Mouse (Mus musculus) limb, embryonic 12.5 days (tissue): ENCODE results near the gene Plxnb1. TPM values are rescaled to one million over a fixed set of nuclear protein-coding genes. Genes with fewer than 3 reads are reported as not detected.

Experiments
- ATAC-seq: fragments of 200-750 bp; cut with Nextera tagmentation; 2 replicates; pipeline ENCODE4 v1.8.0; 2017; ENCODE audit warnings: low read depth, moderate TSS enrichment; ENCODE audit not compliant: insufficient number of reproducible peaks, insufficient read depth, low FRiP score, low TSS enrichment
- H3K27ac ChIP-seq: fragments of 300-500 bp; sonication (generic); 2 replicates; pipeline ENCODE4 v1.5.1; 2016; ENCODE audit warnings: mild to moderate bottlenecking, moderate library complexity
- H3K27me3 ChIP-seq: fragments of 300-500 bp; sonication (generic); 2 replicates; pipeline ENCODE4 v1.6.1; 2016; ENCODE audit warnings: mild to moderate bottlenecking, moderate library complexity
- H3K36me3 ChIP-seq: fragments of 300-500 bp; sonication (generic); 2 replicates; pipeline ENCODE4 v1.6.1; 2016; ENCODE audit warnings: mild to moderate bottlenecking, moderate library complexity
- H3K4me1 ChIP-seq: fragments of 300-500 bp; sonication (generic); replicated peaks from 2 replicates; pipeline ENCODE4 v1.6.1; 2016
- H3K4me2 ChIP-seq: fragments of 300-500 bp; sonication (generic); 2 replicates; pipeline ENCODE4 v1.6.1; 2016; ENCODE audit warnings: mild to moderate bottlenecking, moderate library complexity
- H3K4me3 ChIP-seq: fragments of 300-500 bp; sonication (generic); replicated peaks from 2 replicates; pipeline ENCODE4 v1.5.1; 2016; ENCODE audit warnings: mild to moderate bottlenecking
- H3K9ac ChIP-seq: fragments of 300-500 bp; sonication (generic); replicated peaks from 2 replicates; pipeline ENCODE4 v1.6.1; 2016; ENCODE audit warnings: mild to moderate bottlenecking, moderate library complexity
- H3K9me3 ChIP-seq: fragments of 300-500 bp; sonication (generic); 2 replicates; pipeline ENCODE4 v1.6.1; 2016; ENCODE audit warnings: mild to moderate bottlenecking, moderate library complexity
- WGBS: fragments of 180-500 bp; shearing (Covaris S2); methylation state at CpG from one replicate; pipeline ENCODE4 v1.1.7; 2016; 5-methylcytosine and 5-hydroxymethylcytosine counted together
- polyA plus RNA-seq: library from polyadenylated mRNA; unstranded; fragments of >200 nt; fragmentation: Nextera tagmentation; extraction: Ambion mirVana; gene quantifications from 2 replicates; pipeline ENCODE4 v1.2.1, GENCODE M21; 2016

The Plxnb1 gene
- 22.2 and 25.7 TPM in 2 replicates for polyA plus RNA-seq

DNA sequence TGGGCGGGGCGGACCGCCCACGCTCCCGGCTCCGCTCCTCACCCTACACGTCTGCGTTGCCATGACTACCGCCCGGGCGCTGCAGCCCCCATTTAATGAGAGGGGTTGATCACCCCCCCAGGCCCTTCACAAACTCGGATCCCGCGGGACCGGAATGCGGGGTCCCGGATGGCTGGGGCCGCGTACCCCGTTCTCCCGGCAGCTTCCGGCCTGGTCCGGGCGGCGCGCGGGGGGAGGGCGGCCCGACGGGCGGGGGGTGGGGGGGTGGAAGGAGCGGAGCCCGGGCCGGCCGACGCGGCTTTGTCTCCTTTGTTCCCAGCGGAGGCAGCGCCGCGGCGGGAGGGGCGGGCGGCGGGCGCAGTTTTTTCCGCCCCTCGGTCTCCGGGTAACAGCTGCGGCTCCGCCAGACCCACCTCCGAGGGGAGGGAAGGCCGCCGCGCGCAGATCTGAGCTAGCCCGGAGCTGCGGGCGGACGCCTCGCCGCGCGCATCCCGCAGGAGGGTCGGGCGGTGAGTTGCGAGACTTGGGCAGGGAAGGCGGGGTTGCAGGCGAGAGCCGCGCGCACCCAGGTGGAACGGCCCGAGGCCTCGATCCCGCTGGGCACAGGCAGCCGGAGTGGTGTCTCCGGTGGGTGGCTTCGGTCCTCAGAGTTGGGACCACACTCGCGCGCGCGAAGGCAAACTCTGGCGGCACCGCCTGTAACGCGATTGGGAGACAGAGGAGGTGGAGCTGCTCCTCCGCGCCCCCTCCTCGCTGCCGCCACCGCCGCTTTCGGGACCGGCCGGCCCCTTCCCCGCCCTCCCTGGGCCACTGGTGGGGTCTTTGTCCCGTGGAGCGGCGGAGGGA is at the start of gene Plxnb1:
Gene Plxnb1, plus strand, starts transcription at position 253 of the 846 bp plus-strand sequence.
- Histone ChIP-seq H3K9ac (peak within 1 kb of the TSS; percentile 97), H3K4me1 (peaks cover 50% of the 10 kb centered on the region), H3K27me3 (no peaks in the 10 kb centered on the region), H3K27ac (peak within 1 kb of the TSS; percentile 100), H3K4me3 (peak within 1 kb of the TSS; percentile 77), H3K9me3 (no peaks in the 10 kb centered on the region), H3K4me2 (peak within 1 kb of the TSS; percentile 93), H3K36me3 (peaks cover 41% of the 10 kb centered on the region)
- WGBS, result under 1% methylated on average over 84 of the region's 102 CpGs
- ATAC-seq, result peak; percentile 40

GRCm38 (mm10) chr9:109046306-109046705 is 48.9 kb upstream of the Plxnb1 start:
- Histone ChIP-seq H3K27me3 (no peaks in the 10 kb centered on the region), H3K4me3 (no peak overlapping the region), H3K27ac (no peak overlapping the region), H3K9me3 (no peaks in the 10 kb centered on the region), H3K36me3 (peaks cover 28% of the 10 kb centered on the region), H3K4me1 (0 out of 2 replicates have a peak, but pooled peaks cover under 1% of the 10 kb centered on the region), H3K4me2 (no peak overlapping the region), H3K9ac (no peak overlapping the region)
- ATAC-seq, result no peak
- 44% methylated on average over 5 of the region's 5 CpGs for WGBS

DNA sequence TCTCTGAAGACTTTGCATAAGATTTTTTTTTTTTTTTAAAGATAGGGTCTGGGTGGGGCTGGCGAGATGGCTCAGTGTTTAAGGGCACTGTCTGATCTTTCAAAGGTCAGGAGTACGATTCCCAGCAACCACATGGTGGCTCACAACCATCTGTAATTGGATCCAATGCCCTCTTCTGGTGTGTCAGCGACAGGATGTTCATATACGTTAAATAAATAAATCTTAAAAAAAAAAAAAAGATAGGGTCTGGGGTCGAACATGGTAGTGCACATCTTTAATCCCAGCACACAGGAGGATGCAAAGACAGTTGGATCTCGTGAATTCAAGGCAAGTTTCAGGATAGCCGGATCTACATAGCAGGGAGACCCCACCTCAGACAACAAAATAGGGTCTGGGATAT is 45.9 kb upstream of the Plxnb1 start:
- Histone ChIP-seq H3K9ac (no peak overlapping the region), H3K9me3 (no peaks in the 10 kb centered on the region), H3K36me3 (peaks cover 46% of the 10 kb centered on the region), H3K4me1 (peaks cover under 1% of the 10 kb centered on the region), H3K27ac (no peak overlapping the region), H3K4me2 (no peak overlapping the region), H3K27me3 (no peaks in the 10 kb centered on the region), H3K4me3 (no peak overlapping the region)
- no peak for ATAC-seq
- WGBS, result 85% methylated on average over 7 of the region's 7 CpGs

GRCm38 (mm10) chr9:109049996-109050673 is 45.1 kb upstream of the Plxnb1 start:
- 82% methylated on average over 9 of the region's 9 CpGs for WGBS
- peaks cover 43% of the 10 kb centered on the region for H3K36me3 ChIP-seq
- H3K9ac ChIP-seq, result no peak overlapping the region
- H3K4me1 ChIP-seq, result peaks cover 6% of the 10 kb centered on the region
- no peak overlapping the region for H3K4me3 ChIP-seq
- H3K27me3 ChIP-seq, result no peaks in the 10 kb centered on the region
- no peak for ATAC-seq
- no peak overlapping the region for H3K27ac ChIP-seq
- no peak overlapping the region for H3K4me2 ChIP-seq
- no peaks in the 10 kb centered on the region for H3K9me3 ChIP-seq

- Histone ChIP-seq H3K36me3 (peaks cover 46% of the 10 kb centered on the region), H3K4me1 (peaks cover 9% of the 10 kb centered on the region), H3K9ac (no peak overlapping the region), H3K27me3 (no peaks in the 10 kb centered on the region), H3K4me2 (no peak overlapping the region), H3K4me3 (no peak overlapping the region), H3K9me3 (no peaks in the 10 kb centered on the region), H3K27ac (no peak overlapping the region)
- 78% methylated on average over 3 of the region's 3 CpGs for WGBS
- no peak for ATAC-seq
These were observed 44.6 kb upstream of the Plxnb1 start for GRCm38 (mm10) chr9:109050674-109050997.

DNA sequence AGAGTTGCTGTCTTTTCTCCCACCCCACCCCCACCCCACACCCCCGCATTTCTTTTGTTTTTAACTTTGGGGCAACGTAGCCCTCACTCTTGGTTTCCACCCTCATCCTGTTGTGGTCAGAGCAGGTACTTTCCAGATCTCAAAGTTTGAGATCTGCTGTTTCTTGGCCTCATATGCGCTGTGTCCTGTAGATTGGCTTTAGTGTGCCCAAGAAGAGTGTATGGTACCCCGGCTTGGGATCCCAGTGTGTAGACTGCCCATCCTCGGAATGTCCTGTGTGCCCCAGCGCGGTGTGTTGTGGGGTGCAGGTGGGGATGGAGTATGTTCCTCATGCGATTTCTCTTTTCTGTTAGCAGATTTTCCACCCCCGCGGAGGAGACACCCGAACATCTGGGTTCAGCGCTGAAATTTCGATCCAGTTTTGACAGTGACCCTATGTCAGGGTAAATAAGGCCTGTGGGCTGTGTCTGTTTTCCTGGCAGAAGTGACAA is 44.1 kb upstream of the Plxnb1 start:
- 91% methylated on average over 13 of the region's 13 CpGs for WGBS
- Histone ChIP-seq H3K4me1 (peaks cover 9% of the 10 kb centered on the region), H3K27me3 (no peaks in the 10 kb centered on the region), H3K9ac (no peak overlapping the region), H3K27ac (no peak overlapping the region), H3K36me3 (peaks cover 50% of the 10 kb centered on the region), H3K4me3 (no peak overlapping the region), H3K9me3 (no peaks in the 10 kb centered on the region), H3K4me2 (no peak overlapping the region)
- no peak for ATAC-seq

- no peak overlapping the region for H3K4me3 ChIP-seq
- H3K4me1 ChIP-seq, result peaks cover 9% of the 10 kb centered on the region
- no peak overlapping the region for H3K27ac ChIP-seq
- ATAC-seq, result no peak
- H3K9ac ChIP-seq, result no peak overlapping the region
- no peak overlapping the region for H3K4me2 ChIP-seq
- 88% methylated on average over 10 of the region's 10 CpGs for WGBS
- no peaks in the 10 kb centered on the region for H3K9me3 ChIP-seq
- no peaks in the 10 kb centered on the region for H3K27me3 ChIP-seq
- H3K36me3 ChIP-seq, result peaks cover 58% of the 10 kb centered on the region
These were observed 43.3 kb upstream of the Plxnb1 start for GRCm38 (mm10) chr9:109051651-109052489.

GRCm38 (mm10) chr9:109052490-109053260 is 42.5 kb upstream of the Plxnb1 start:
- H3K36me3 ChIP-seq, result peaks cover 66% of the 10 kb centered on the region
- H3K4me1 ChIP-seq, result peaks cover 9% of the 10 kb centered on the region
- no peak for ATAC-seq

GRCm38 (mm10) chr9:109053366-109053765 is 41.8 kb upstream of the Plxnb1 start:
- Histone ChIP-seq H3K4me3 (no peak overlapping the region), H3K9ac (no peak overlapping the region), H3K4me1 (peaks cover 9% of the 10 kb centered on the region), H3K9me3 (no peaks in the 10 kb centered on the region), H3K4me2 (no peak overlapping the region), H3K27me3 (no peaks in the 10 kb centered on the region), H3K36me3 (peaks cover 69% of the 10 kb centered on the region), H3K27ac (no peak overlapping the region)
- 75% methylated on average over 3 of the region's 3 CpGs for WGBS
- no peak for ATAC-seq

More at GRCm38 (mm10) chr9:109052490-109053260, 42.5 kb upstream of the Plxnb1 start:
- no peaks in the 10 kb centered on the region for H3K27me3 ChIP-seq
- no peaks in the 10 kb centered on the region for H3K9me3 ChIP-seq
- H3K27ac ChIP-seq, result no peak overlapping the region
- WGBS, result 87% methylated on average over 9 of the region's 9 CpGs
- no peak overlapping the region for H3K4me2 ChIP-seq
- no peak overlapping the region for H3K9ac ChIP-seq
- H3K4me3 ChIP-seq, result no peak overlapping the region

DNA sequence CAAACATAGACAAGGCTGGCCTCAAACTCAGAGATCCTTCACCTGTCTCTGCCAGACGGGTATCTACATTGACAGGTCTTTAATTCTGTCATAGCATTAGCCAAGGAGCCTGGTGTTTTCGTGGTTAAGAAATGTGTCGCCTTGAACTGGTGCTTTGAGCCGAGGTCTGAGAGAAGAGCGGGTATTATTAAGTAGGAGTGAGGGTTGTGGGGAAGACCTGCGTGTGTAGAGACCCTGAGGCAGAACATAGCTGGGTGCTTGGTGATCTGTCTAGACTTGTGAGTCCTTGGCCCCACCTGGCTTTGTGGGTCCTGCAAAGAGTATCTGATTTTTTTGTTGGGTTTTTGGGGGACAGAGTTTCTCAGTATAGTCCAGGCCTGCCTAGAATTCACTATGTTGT is 41.3 kb upstream of the Plxnb1 start:
- Histone ChIP-seq H3K4me1 (peaks cover 9% of the 10 kb centered on the region), H3K27me3 (no peaks in the 10 kb centered on the region), H3K9me3 (no peaks in the 10 kb centered on the region), H3K27ac (no peak overlapping the region), H3K9ac (no peak overlapping the region), H3K36me3 (peaks cover 69% of the 10 kb centered on the region), H3K4me2 (no peak overlapping the region), H3K4me3 (no peak overlapping the region)
- WGBS, result 73% methylated on average over 6 of the region's 6 CpGs
- ATAC-seq, result no peak
